Comparison of ENCODE assay signal across 25 mouse cellular contexts in the genomic region with DNA sequence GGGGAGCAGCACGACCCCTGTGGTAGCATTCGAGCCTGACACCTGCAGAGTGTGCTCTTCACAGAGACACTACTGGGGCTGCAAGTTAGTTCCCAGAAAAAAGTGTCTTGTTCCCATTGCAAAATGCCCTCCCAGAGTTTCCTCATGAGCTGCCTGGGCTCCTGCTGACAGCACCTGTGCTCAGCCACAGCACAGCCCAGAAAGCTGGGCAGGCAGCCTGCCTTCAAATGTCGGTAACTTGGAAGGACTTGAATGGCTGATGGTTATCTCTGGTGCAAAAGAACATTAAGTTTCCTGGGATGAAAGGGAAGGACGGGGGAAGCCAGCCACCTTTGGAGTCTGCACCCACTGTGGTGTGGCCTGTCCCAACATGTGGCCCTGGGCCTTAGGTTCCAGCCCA.
DNase-seq lines count a peak whose midpoint lies in the region; ATAC-seq and TF ChIP-seq lines count a peak whose summit lies in the region.
"Had no signal": no experiment of that assay in that cellular context is flagged by ENCODE, and none has a peak within 500 bp of the region (broad histone marks: within the 10 kb centered on the region; RNA-seq: fewer than 3 reads in every experiment).

No protein-coding gene starts in this region.

- no peak for TF ChIP-seq EP300 in stomach, postnatal 0 days (optimal IDR thresholded peaks at IDR 0.05)

- H3K4me3 ChIP-seq in embryonic facial prominence, embryonic 15.5 days (replicated peaks) = no peak overlapping the region
- H3K4me3 ChIP-seq in embryonic facial prominence, embryonic 10.5 days = no peak overlapping the region
- no peak overlapping the region for H3K4me3 ChIP-seq in thymus, adult 2 months (ENCODE audit: control insufficient read depth, insufficient read depth, low read length)
- H3K4me3 ChIP-seq in stomach, postnatal 0 days (ENCODE audit: low read depth, low read length) = no peak overlapping the region
- H3K4me3 ChIP-seq: embryonic facial prominence, embryonic 13.5 days; forebrain, embryonic 10.5 days; forebrain, embryonic 12.5 days had no signal

- whole genome bisulfite sequencing in embryonic facial prominence, embryonic 15.5 days = 43% methylated on average over 4 of the region's 4 CpGs
- WGBS in embryonic facial prominence, embryonic 10.5 days = 67% methylated on average over 4 of the region's 4 CpGs
- WGBS in thymus, adult 2 months = 19% methylated on average over 4 of the region's 4 CpGs
- WGBS in stomach, postnatal 0 days = 51% methylated on average over 4 of the region's 4 CpGs

- no peak for TF ChIP-seq POLR2A in thymus, adult 2 months (IDR thresholded peaks at IDR 0.05; ENCODE audit: control insufficient read depth, extremely low read depth, insufficient read depth, low read length, poor library complexity)

- TF ChIP-seq CTCF in thymus, adult 2 months (IDR thresholded peaks at IDR 0.05; ENCODE audit: borderline replicate concordance, control insufficient read depth, extremely low read depth, insufficient read depth, low read length, poor library complexity) = no peak
- TF ChIP-seq CTCF in stomach, postnatal 0 days (IDR thresholded peaks at IDR 0.05; ENCODE audit: low read depth) = no peak

- H3K4me1 ChIP-seq in embryonic facial prominence, embryonic 15.5 days = peaks cover 50% of the 10 kb centered on the region
- H3K4me1 ChIP-seq in embryonic facial prominence, embryonic 10.5 days = peaks cover 21% of the 10 kb centered on the region
- peaks cover 30% of the 10 kb centered on the region for H3K4me1 ChIP-seq in thymus, adult 2 months (replicated peaks; ENCODE audit: control insufficient read depth, insufficient read depth, low read length)
- no peaks in the 10 kb centered on the region for H3K4me1 ChIP-seq in stomach, postnatal 0 days (replicated peaks; ENCODE audit: control insufficient read depth, insufficient read depth)
- H3K4me1 ChIP-seq: forebrain, embryonic 12.5 days had no signal

- no peaks in the 10 kb centered on the region for H3K9me3 ChIP-seq in embryonic facial prominence, embryonic 15.5 days (replicated peaks)
- peaks cover 7% of the 10 kb centered on the region; the same call in 1 of the 2 replicates for H3K9me3 ChIP-seq in embryonic facial prominence, embryonic 10.5 days
- no peaks in the 10 kb centered on the region for H3K9me3 ChIP-seq in stomach, postnatal 0 days (ENCODE audit: control insufficient read depth, low read length)
- H3K9me3 ChIP-seq: forebrain, embryonic 12.5 days had no signal

- H3K27me3 ChIP-seq in embryonic facial prominence, embryonic 15.5 days = no peaks in the 10 kb centered on the region
- H3K27me3 ChIP-seq in embryonic facial prominence, embryonic 10.5 days (replicated peaks; ENCODE audit: low read depth, poor library complexity, severe bottlenecking) = peaks cover 3% of the 10 kb centered on the region; the same call in 1 of the 2 replicates
- H3K27me3 ChIP-seq in thymus, adult 2 months (ENCODE audit: control insufficient read depth, insufficient read depth, low read length) = no peaks in the 10 kb centered on the region
- H3K27me3 ChIP-seq in stomach, postnatal 0 days (ENCODE audit: control insufficient read depth, insufficient read depth, low read length) = no peaks in the 10 kb centered on the region
- H3K27me3 ChIP-seq: embryonic facial prominence, embryonic 13.5 days; Patski had no signal

- H3K27ac ChIP-seq in embryonic facial prominence, embryonic 15.5 days (replicated peaks) = peak overlapping the region; percentile 76
- no peak overlapping the region for H3K27ac ChIP-seq in embryonic facial prominence, embryonic 10.5 days (replicated peaks)
- no peak overlapping the region for H3K27ac ChIP-seq in thymus, adult 2 months (ENCODE audit: control insufficient read depth, insufficient read depth, low read length)
- peak overlapping the region; percentile 69 for H3K27ac ChIP-seq in stomach, postnatal 0 days (replicated peaks)
- H3K27ac ChIP-seq: forebrain, embryonic 10.5 days; forebrain, embryonic 12.5 days had no signal

- ATAC-seq in embryonic facial prominence, embryonic 15.5 days (ENCODE audit: insufficient number of reproducible peaks, low FRiP score, low TSS enrichment, low read depth) = no peak
- no peak for ATAC-seq in stomach, postnatal 0 days (ENCODE audit: low FRiP score, low TSS enrichment)
- ATAC-seq: activated CD4-positive, CD25-positive, alpha-beta regulatory T cell, adult 4 months; CD4-positive, CD25-positive, alpha-beta regulatory T cell, adult 4 months; forebrain, embryonic 14.5 days; forebrain, embryonic 16.5 days; Patski had no signal

- no peak overlapping the region for H3K9ac ChIP-seq in embryonic facial prominence, embryonic 15.5 days
- H3K9ac ChIP-seq in stomach, postnatal 0 days (ENCODE audit: low read length) = no peak overlapping the region
- H3K9ac ChIP-seq: embryonic facial prominence, embryonic 13.5 days; forebrain, embryonic 12.5 days had no signal

- no peak overlapping the region for H3K4me2 ChIP-seq in embryonic facial prominence, embryonic 15.5 days (replicated peaks)
- H3K4me2 ChIP-seq in stomach, postnatal 0 days (replicated peaks; ENCODE audit: low read depth) = no peak overlapping the region
- H3K4me2 ChIP-seq: embryonic facial prominence, embryonic 13.5 days; forebrain, embryonic 12.5 days had no signal

- H3K36me3 ChIP-seq in embryonic facial prominence, embryonic 15.5 days = no peaks in the 10 kb centered on the region
- no peaks in the 10 kb centered on the region for H3K36me3 ChIP-seq in embryonic facial prominence, embryonic 10.5 days (replicated peaks)
- no peaks in the 10 kb centered on the region for H3K36me3 ChIP-seq in thymus, adult 2 months (ENCODE audit: control insufficient read depth, insufficient read depth, low read length)
- no peaks in the 10 kb centered on the region for H3K36me3 ChIP-seq in stomach, postnatal 0 days (ENCODE audit: control insufficient read depth, insufficient read depth, low read length)
- H3K36me3 ChIP-seq: embryonic facial prominence, embryonic 13.5 days; forebrain, embryonic 10.5 days; forebrain, embryonic 12.5 days; G1E had no signal

- no peak for DNase-seq in embryonic facial prominence, embryonic 10.5 days (ENCODE audit: low spot score)
- DNase-seq in thymus, postnatal 14 days = peak; percentile 25
- DNase-seq in thymus, adult 2 months = no peak
- DNase-seq in urinary bladder, postnatal 14 days (ENCODE audit: low spot score) = peak; percentile 26
- no peak for DNase-seq in urinary bladder, postnatal 4 days (ENCODE audit: low spot score in 2 of 2)
- no peak for DNase-seq in stomach, postnatal 0 days (ENCODE audit: low spot score)
- DNase-seq in frontal cortex, postnatal 25 days (ENCODE audit: low spot score in 2 of 2) = no peak
- DNase-seq: adrenal gland, adult 8-10 months; adrenal gland, postnatal 14 days; B cell, adult 2 months; cerebellum, adult 11-12 months; cerebellum, adult 2 months; cerebellum, adult 9-10 months; cerebellum, postnatal 10 days; cerebellum, postnatal 25 days had no signal

Comparison
In these comparisons a context has a peak if more than half of its experiments do, and no peak if none do; other contexts are left out.
1. H3K27ac ChIP-seq: peak in embryonic facial prominence, embryonic 15.5 days (single experiment) and stomach, postnatal 0 days (single experiment); none in embryonic facial prominence, embryonic 10.5 days (single experiment) and thymus, adult 2 months (single experiment).
2. DNase-seq: peak in thymus, postnatal 14 days (single experiment) and urinary bladder, postnatal 14 days (single experiment); none in embryonic facial prominence, embryonic 10.5 days (single experiment), thymus, adult 2 months (single experiment), urinary bladder, postnatal 4 days (0 of 2), stomach, postnatal 0 days (single experiment) and frontal cortex, postnatal 25 days (0 of 2).